Mouse (Mus musculus): ENCODE results near the gene Wars. TPM values are rescaled to one million over a fixed set of nuclear protein-coding genes. Genes with fewer than 3 reads are reported as not detected.
A peak's percentile ranks its signal among the peaks of the same experiment; 100 is the strongest.

The Wars gene
- 102 and 106 TPM in 2 replicates for polyA plus RNA-seq (2015; fragmentation: Nextera tagmentation; extraction: Ambion mirVana)

GRCm38 (mm10) chr12:108893715-108894431 is at the start of gene Wars:
Wars (minus strand) TSS chr12:108894174.
- under 1% methylated on average over 51 of the region's 58 CpGs for WGBS
- H3K27me3 ChIP-seq, result no peaks in the 10 kb centered on the region
- H3K4me3 ChIP-seq, result peak within 1 kb of the TSS; percentile 91
- peaks cover 28% of the 10 kb centered on the region for H3K4me1 ChIP-seq (replicated peaks)
- peak; percentile 99 for ATAC-seq (ENCODE audit: low FRiP score)
- H3K27ac ChIP-seq, result peak within 1 kb of the TSS; percentile 74
- H3K4me2 ChIP-seq, result peak within 1 kb of the TSS; percentile 94
- peaks cover 27% of the 10 kb centered on the region for H3K36me3 ChIP-seq
- peak within 1 kb of the TSS; percentile 83 for H3K9ac ChIP-seq
- no peaks in the 10 kb centered on the region for H3K9me3 ChIP-seq

GRCm38 (mm10) chr12:108942203-108942923 is 48.4 kb upstream of the Wars start:
- H3K4me2 ChIP-seq, result no peak overlapping the region
- WGBS, result 86% methylated on average over 14 of the region's 14 CpGs
- H3K4me3 ChIP-seq, result no peak overlapping the region
- no peaks in the 10 kb centered on the region for H3K36me3 ChIP-seq
- H3K9me3 ChIP-seq, result no peaks in the 10 kb centered on the region
- H3K27ac ChIP-seq, result no peak overlapping the region
- ATAC-seq (ENCODE audit: low FRiP score), result no peak
- H3K27me3 ChIP-seq, result no peaks in the 10 kb centered on the region
- H3K9ac ChIP-seq, result no peak overlapping the region
- peaks cover 17% of the 10 kb centered on the region; the same call in 1 of the 2 replicates for H3K4me1 ChIP-seq (replicated peaks)

- no peak for ATAC-seq (ENCODE audit: low FRiP score)
- peaks cover 22% of the 10 kb centered on the region for H3K4me1 ChIP-seq (replicated peaks)
- no peak overlapping the region for H3K9ac ChIP-seq
- H3K4me2 ChIP-seq, result no peak overlapping the region
- no peak overlapping the region for H3K27ac ChIP-seq
- no peaks in the 10 kb centered on the region for H3K9me3 ChIP-seq
- H3K27me3 ChIP-seq, result no peaks in the 10 kb centered on the region
- no peak overlapping the region for H3K4me3 ChIP-seq
- 57% methylated on average over 2 of the region's 2 CpGs for WGBS
- H3K36me3 ChIP-seq, result no peaks in the 10 kb centered on the region
Observed at GRCm38 (mm10) chr12:108941282-108941681, 47.3 kb upstream of the Wars start.

- Histone ChIP-seq H3K27me3 (no peaks in the 10 kb centered on the region), H3K4me1 (replicated peaks) (peaks cover 22% of the 10 kb centered on the region), H3K27ac (no peak overlapping the region), H3K9me3 (no peaks in the 10 kb centered on the region), H3K4me3 (no peak overlapping the region), H3K9ac (no peak overlapping the region), H3K36me3 (no peaks in the 10 kb centered on the region), H3K4me2 (no peak overlapping the region)
- no peak for ATAC-seq (ENCODE audit: low FRiP score)
- 50% methylated on average over 1 of the region's 1 CpGs for WGBS
Observed at GRCm38 (mm10) chr12:108940255-108940654, 46.3 kb upstream of the Wars start.

- H3K9me3 ChIP-seq, result no peaks in the 10 kb centered on the region
- ATAC-seq (ENCODE audit: low FRiP score), result no peak
- peaks cover 23% of the 10 kb centered on the region for H3K4me1 ChIP-seq (replicated peaks)
- no peaks in the 10 kb centered on the region for H3K36me3 ChIP-seq
- no peak overlapping the region for H3K9ac ChIP-seq
- no peak overlapping the region for H3K4me3 ChIP-seq
- peak overlapping the region; percentile 49 for H3K27ac ChIP-seq
- 64% methylated on average over 9 of the region's 9 CpGs for WGBS
- no peaks in the 10 kb centered on the region for H3K27me3 ChIP-seq
- no peak overlapping the region for H3K4me2 ChIP-seq
Observed at GRCm38 (mm10) chr12:108939317-108939716, 45.3 kb upstream of the Wars start.

- Histone ChIP-seq H3K9me3 (no peaks in the 10 kb centered on the region), H3K27me3 (no peaks in the 10 kb centered on the region), H3K9ac (no peak overlapping the region), H3K27ac (peak overlapping the region; percentile 49), H3K36me3 (no peaks in the 10 kb centered on the region), H3K4me2 (no peak overlapping the region), H3K4me3 (no peak overlapping the region), H3K4me1 (replicated peaks) (peaks cover 28% of the 10 kb centered on the region)
- no peak for ATAC-seq (ENCODE audit: low FRiP score)
- WGBS, result 83% methylated on average over 5 of the region's 5 CpGs
Observed at GRCm38 (mm10) chr12:108938844-108939243, 44.9 kb upstream of the Wars start.

GRCm38 (mm10) chr12:108937506-108937905 is 43.5 kb upstream of the Wars start:
- 92% methylated on average over 4 of the region's 4 CpGs for WGBS
- no peak overlapping the region for H3K4me3 ChIP-seq
- H3K27ac ChIP-seq, result no peak overlapping the region
- no peaks in the 10 kb centered on the region for H3K9me3 ChIP-seq
- H3K4me2 ChIP-seq, result no peak overlapping the region
- peaks cover 24% of the 10 kb centered on the region for H3K4me1 ChIP-seq (replicated peaks)
- no peaks in the 10 kb centered on the region for H3K27me3 ChIP-seq
- H3K36me3 ChIP-seq, result no peaks in the 10 kb centered on the region
- no peak overlapping the region for H3K9ac ChIP-seq
- ATAC-seq (ENCODE audit: low FRiP score), result no peak

GRCm38 (mm10) chr12:108936834-108937233 is 42.9 kb upstream of the Wars start:
- Histone ChIP-seq H3K27ac (no peak overlapping the region), H3K9me3 (no peaks in the 10 kb centered on the region), H3K4me1 (replicated peaks) (peaks cover 31% of the 10 kb centered on the region), H3K27me3 (no peaks in the 10 kb centered on the region), H3K36me3 (no peaks in the 10 kb centered on the region), H3K9ac (no peak overlapping the region), H3K4me2 (no peak overlapping the region), H3K4me3 (no peak overlapping the region)
- WGBS, result 54% methylated on average over 6 of the region's 6 CpGs
- ATAC-seq (ENCODE audit: low FRiP score), result no peak

GRCm38 (mm10) chr12:108934231-108934630 is 40.3 kb upstream of the Wars start:
- no peak for ATAC-seq (ENCODE audit: low FRiP score)
- 79% methylated on average over 6 of the region's 6 CpGs for WGBS

GRCm38 (mm10) chr12:108932113-108932512 is 38.1 kb upstream of the Wars start:
- Histone ChIP-seq H3K4me2 (no peak overlapping the region), H3K27ac (no peak overlapping the region), H3K9ac (no peak overlapping the region), H3K4me1 (replicated peaks) (peaks cover 51% of the 10 kb centered on the region), H3K27me3 (no peaks in the 10 kb centered on the region), H3K36me3 (no peaks in the 10 kb centered on the region), H3K4me3 (no peak overlapping the region), H3K9me3 (no peaks in the 10 kb centered on the region)
- 13% methylated on average over 2 of the region's 3 CpGs for WGBS
- ATAC-seq (ENCODE audit: low FRiP score), result no peak

More at GRCm38 (mm10) chr12:108934231-108934630, 40.3 kb upstream of the Wars start:
- Histone ChIP-seq H3K4me2 (no peak overlapping the region), H3K4me1 (replicated peaks) (peaks cover 37% of the 10 kb centered on the region), H3K9ac (no peak overlapping the region), H3K27me3 (no peaks in the 10 kb centered on the region), H3K4me3 (no peak overlapping the region), H3K27ac (no peak overlapping the region), H3K36me3 (no peaks in the 10 kb centered on the region), H3K9me3 (no peaks in the 10 kb centered on the region)

- Histone ChIP-seq H3K27ac (no peak overlapping the region), H3K36me3 (no peaks in the 10 kb centered on the region), H3K4me2 (no peak overlapping the region), H3K4me1 (replicated peaks) (peaks cover 50% of the 10 kb centered on the region), H3K9ac (no peak overlapping the region), H3K27me3 (no peaks in the 10 kb centered on the region), H3K9me3 (no peaks in the 10 kb centered on the region), H3K4me3 (no peak overlapping the region)
- ATAC-seq (ENCODE audit: low FRiP score), result no peak; the same call in 1 of the 2 replicates
- WGBS, result 67% methylated on average over 7 of the region's 7 CpGs
Observed at GRCm38 (mm10) chr12:108931341-108932053, 37.5 kb upstream of the Wars start.

- ATAC-seq (ENCODE audit: low FRiP score), result no peak
Observed at GRCm38 (mm10) chr12:108929475-108929874, 35.5 kb upstream of the Wars start.

More at GRCm38 (mm10) chr12:108929475-108929874, 35.5 kb upstream of the Wars start:
- no peak overlapping the region for H3K27ac ChIP-seq
- H3K4me2 ChIP-seq, result no peak overlapping the region
- H3K4me1 ChIP-seq (replicated peaks), result peaks cover 56% of the 10 kb centered on the region
- no peaks in the 10 kb centered on the region for H3K9me3 ChIP-seq
- H3K4me3 ChIP-seq, result no peak overlapping the region
- H3K36me3 ChIP-seq, result no peaks in the 10 kb centered on the region
- WGBS, result 59% methylated on average over 3 of the region's 3 CpGs
- H3K9ac ChIP-seq, result no peak overlapping the region
- H3K27me3 ChIP-seq, result no peaks in the 10 kb centered on the region

All from hindbrain, embryonic 13.5 days (tissue).